Mouse (Mus musculus): Measurements from ENCODE around the gene Ndufaf2.

DNA sequence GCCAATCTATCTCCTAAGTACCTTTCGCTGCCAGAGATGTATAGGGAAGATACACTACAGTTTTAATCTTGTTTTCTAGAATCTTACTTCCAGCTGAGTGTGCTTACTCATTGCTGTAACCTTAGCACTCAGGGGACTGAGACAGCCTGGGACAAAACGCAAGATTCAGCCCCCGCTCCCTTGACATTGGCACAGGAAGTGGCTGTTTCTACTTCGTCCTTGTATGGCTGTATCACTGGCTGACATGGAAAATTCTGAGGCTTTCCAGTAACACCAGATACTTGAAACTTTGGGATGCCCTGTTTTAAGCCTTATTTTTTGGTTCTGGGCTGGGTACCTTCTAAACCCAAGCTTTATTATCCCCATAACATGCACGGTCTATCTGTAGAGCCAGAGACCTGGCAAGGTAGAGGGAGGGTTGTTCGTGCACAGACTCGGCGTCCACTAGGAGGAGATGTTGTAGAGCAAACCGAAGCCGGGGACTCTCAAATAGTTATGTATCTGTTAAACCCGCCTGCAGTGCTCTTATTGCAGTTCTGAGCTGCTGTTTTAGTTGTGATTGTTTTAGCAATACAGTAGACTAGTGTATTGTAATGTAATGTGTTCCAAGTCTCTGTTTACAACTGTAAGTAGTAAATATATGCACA is 32.8 kb upstream of the Ndufaf2 start:
- TF ChIP-seq CHD1 (IDR thresholded peaks at IDR 0.05; ENCODE audit: low read depth, low read length) (no peak), CTCF (conservative IDR thresholded peaks at IDR 0.05 in 1 of 2, IDR thresholded peaks at IDR 0.05 in 1 of 2; ENCODE audit: low read depth in 2 of 2, low read length in 2 of 2) (peak; percentile 49 to 92), ZKSCAN1 (IDR thresholded peaks at IDR 0.05; ENCODE audit: borderline replicate concordance, low read depth, low read length) (no peak)

Data from CH12.LX (cell line).